Mouse (Mus musculus) forebrain, embryonic 11.5 days (tissue): ENCODE data around the gene Cbx8. TPM values are rescaled to one million over a fixed set of nuclear protein-coding genes. Genes with fewer than 3 reads are reported as not detected.

Source experiments
- ATAC-seq: fragments of 200-750 bp; cut with Nextera tagmentation; replicated peaks from 2 replicates; pipeline ENCODE4 v1.8.0; 2017; ENCODE audit warnings: moderate TSS enrichment; ENCODE audit not compliant: low FRiP score
- DNase-seq: peaks from one replicate; pipeline ENCODE4 v3.0.0-alpha.2; 2017; ENCODE audit warnings: low spot score
- H3K27ac ChIP-seq: fragments of 300-500 bp; sonication (generic); 2 replicates; pipeline ENCODE4 v1.5.1; 2014; ENCODE audit warnings: low read depth, low read length
- H3K27me3 ChIP-seq: fragments of 300-500 bp; sonication (generic); 2 replicates; pipeline ENCODE4 v1.6.1; 2014; ENCODE audit warnings: mild to moderate bottlenecking, low read length, mixed read lengths; ENCODE audit not compliant: control insufficient read depth, insufficient read depth
- H3K36me3 ChIP-seq: fragments of 300-500 bp; sonication (generic); 2 replicates; pipeline ENCODE4 v1.6.1; 2014; ENCODE audit warnings: mild to moderate bottlenecking, low read length, moderate library complexity, mixed read lengths; ENCODE audit not compliant: control insufficient read depth, insufficient read depth
- H3K4me1 ChIP-seq: fragments of 300-500 bp; sonication (generic); replicated peaks from 2 replicates; pipeline ENCODE4 v1.6.1; 2014; ENCODE audit warnings: low read length, mixed read lengths; ENCODE audit not compliant: control insufficient read depth, insufficient read depth
- H3K4me2 ChIP-seq: fragments of 300-500 bp; sonication (generic); 2 replicates; pipeline ENCODE4 v1.6.1; 2014; ENCODE audit warnings: low read depth, mild to moderate bottlenecking, low read length, moderate library complexity, mixed read lengths; ENCODE audit not compliant: severe bottlenecking
- H3K4me3 ChIP-seq: fragments of 300-500 bp; sonication (generic); 2 replicates; pipeline ENCODE4 v1.5.1; 2014; ENCODE audit warnings: low read depth, low read length
- H3K9ac ChIP-seq: fragments of 300-500 bp; sonication (generic); 2 replicates; pipeline ENCODE4 v1.6.1; 2014; ENCODE audit warnings: low read length
- H3K9me3 ChIP-seq: fragments of 300-500 bp; sonication (generic); 2 replicates; pipeline ENCODE4 v1.6.1; 2016; ENCODE audit warnings: low read length, mixed read lengths; ENCODE audit not compliant: control insufficient read depth
- WGBS: fragments of 180-500 bp; shearing (Covaris S2); extraction: QIAGEN DNeasy Blood & Tissue Kit; methylation state at CpG from one replicate; pipeline ENCODE4 v1.1.7; 2014; 5-methylcytosine and 5-hydroxymethylcytosine counted together
- polyA plus RNA-seq: library from polyadenylated mRNA; unstranded; fragments of >200 nt; fragmentation: Nextera tagmentation; extraction: Ambion mirVana; gene quantifications from 2 replicates; pipeline ENCODE4 v1.2.1, GENCODE M21; 2014

The Cbx8 gene
- polyA plus RNA-seq, 1 experiment from 2014 or later, result 11.2 TPM

DNA sequence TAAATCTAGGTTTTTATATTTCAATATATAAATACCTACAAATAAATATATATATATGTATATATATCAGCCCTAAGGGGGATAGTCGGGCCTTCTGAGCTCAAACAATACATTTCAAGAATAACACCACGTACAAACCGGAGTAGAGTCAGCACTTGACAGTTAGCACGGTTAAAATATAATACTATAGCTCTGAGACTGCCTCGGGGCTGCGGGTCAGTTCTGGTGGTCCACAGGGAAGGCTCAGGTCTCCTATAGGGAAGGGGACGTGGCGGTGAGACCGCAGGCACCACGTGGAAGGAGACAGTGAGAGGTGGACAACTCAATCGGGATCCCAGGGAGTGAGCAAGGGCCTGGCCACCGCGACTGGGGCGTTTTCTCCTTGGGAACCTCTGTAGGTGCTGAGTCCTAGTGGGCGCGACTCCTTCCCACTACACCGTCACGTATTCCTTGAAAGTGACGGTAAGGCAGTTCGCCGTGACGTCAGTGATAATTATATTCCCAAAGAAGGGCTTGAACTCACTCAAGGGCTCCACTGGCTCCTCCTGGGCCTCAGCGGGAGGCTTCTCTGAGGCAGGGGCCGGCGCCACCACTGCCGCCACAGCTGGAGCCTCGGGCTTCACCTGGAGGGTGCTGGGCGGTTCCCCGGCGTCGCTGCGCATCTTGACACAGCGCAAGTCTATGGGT lies 39.8 kb upstream of the Cbx8 start:
- Histone ChIP-seq H3K36me3 (no peaks in the 10 kb centered on the region), H3K9me3 (no peaks in the 10 kb centered on the region), H3K27ac (no peak overlapping the region), H3K27me3 (peaks cover 46% of the 10 kb centered on the region), H3K4me2 (0 out of 2 replicates have a peak overlapping the region, but pooled peaks have one; percentile 11), H3K4me3 (peak overlapping the region; percentile 10; the same call in 1 of the 2 replicates), H3K4me1 (peaks cover 50% of the 10 kb centered on the region), H3K9ac (no peak overlapping the region)
- 10% methylated on average over 33 of the region's 33 CpGs for WGBS
- no peak for ATAC-seq
- DNase-seq, result peak; percentile 62

DNA sequence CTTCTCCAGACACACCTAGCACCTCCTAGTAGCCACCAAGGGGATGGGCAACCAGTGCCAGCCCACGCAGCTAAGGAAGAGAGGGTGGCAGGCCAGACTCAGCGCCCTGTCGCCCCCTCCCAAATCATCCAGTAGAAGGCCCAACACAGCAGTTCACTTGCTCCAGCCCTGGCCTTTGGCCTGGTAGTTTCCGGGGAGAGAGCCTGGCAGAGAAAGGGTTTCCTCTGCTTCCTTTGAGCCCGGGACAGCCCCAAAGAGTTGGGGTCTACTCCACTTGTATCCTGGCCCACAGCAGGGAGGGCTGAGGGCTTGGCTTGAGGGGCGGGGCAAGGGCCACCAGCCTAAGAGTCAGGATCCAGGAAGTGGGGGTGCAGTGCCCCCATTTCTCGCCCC lies 38.7 kb upstream of the Cbx8 start:
- no peaks in the 10 kb centered on the region for H3K9me3 ChIP-seq
- H3K4me1 ChIP-seq, result peaks cover 46% of the 10 kb centered on the region
- peaks cover 46% of the 10 kb centered on the region for H3K27me3 ChIP-seq
- ATAC-seq (no peak), DNase-seq (no peak)
- H3K9ac ChIP-seq, result peak overlapping the region; percentile 12; the same call in 1 of the 2 replicates
- peak overlapping the region; percentile 37 for H3K4me2 ChIP-seq
- H3K4me3 ChIP-seq, result peak overlapping the region; percentile 2; the same call in 1 of the 2 replicates
- no peaks in the 10 kb centered on the region for H3K36me3 ChIP-seq
- WGBS, result 15% methylated on average over 7 of the region's 7 CpGs
- no peak overlapping the region; the same call in 1 of the 2 replicates for H3K27ac ChIP-seq

GRCm38 (mm10) chr11:119078691-119079444 lies 38.1 kb upstream of the Cbx8 start:
- ATAC-seq (peak; percentile 74), DNase-seq (peak; percentile 84)
- H3K27me3 ChIP-seq, result peaks cover 44% of the 10 kb centered on the region
- H3K4me2 ChIP-seq, result peak overlapping the region; percentile 37
- H3K36me3 ChIP-seq, result no peaks in the 10 kb centered on the region
- H3K4me3 ChIP-seq, result peak overlapping the region; percentile 2; the same call in 1 of the 2 replicates
- peak overlapping the region; percentile 54 for H3K27ac ChIP-seq
- H3K4me1 ChIP-seq, result peaks cover 40% of the 10 kb centered on the region
- H3K9ac ChIP-seq, result peak overlapping the region; percentile 12; the same call in 1 of the 2 replicates
- no peaks in the 10 kb centered on the region for H3K9me3 ChIP-seq
- 2% methylated on average over 22 of the region's 27 CpGs for WGBS

DNA sequence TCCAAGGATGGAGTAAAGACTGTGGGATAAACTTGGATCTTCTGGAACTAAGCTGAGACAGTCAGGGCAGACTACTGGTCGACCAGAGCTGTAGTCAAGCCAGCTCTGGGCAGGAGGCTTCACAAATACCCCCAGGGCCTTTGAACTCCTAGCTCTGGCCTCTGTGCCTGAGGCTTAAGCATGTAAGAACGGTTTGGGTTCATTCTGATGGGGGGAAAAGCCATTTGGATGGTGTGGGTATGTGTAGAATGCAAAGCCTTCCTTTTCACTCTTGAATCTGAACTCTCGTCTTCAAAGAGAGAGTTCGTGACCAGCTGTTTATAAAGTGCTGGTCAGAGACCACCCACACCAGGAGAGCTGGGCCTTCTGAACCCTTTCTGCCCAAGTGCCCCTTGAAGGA lies 37.0 kb upstream of the Cbx8 start:
- no peak overlapping the region for H3K27ac ChIP-seq
- H3K4me2 ChIP-seq, result no peak overlapping the region
- ATAC-seq (no peak), DNase-seq (no peak)
- H3K9ac ChIP-seq, result no peak overlapping the region
- peaks cover 29% of the 10 kb centered on the region for H3K4me1 ChIP-seq
- no peaks in the 10 kb centered on the region for H3K9me3 ChIP-seq
- no peaks in the 10 kb centered on the region for H3K36me3 ChIP-seq
- peaks cover 33% of the 10 kb centered on the region for H3K27me3 ChIP-seq
- H3K4me3 ChIP-seq, result no peak overlapping the region
- 75% methylated on average over 4 of the region's 4 CpGs for WGBS

- H3K27me3 ChIP-seq, result peaks cover 13% of the 10 kb centered on the region
- ATAC-seq, result no peak
- 89% methylated on average over 5 of the region's 5 CpGs for WGBS
- H3K27ac ChIP-seq, result no peak overlapping the region
- H3K9me3 ChIP-seq, result no peaks in the 10 kb centered on the region
- H3K4me3 ChIP-seq, result no peak overlapping the region
- no peak overlapping the region for H3K4me2 ChIP-seq
- H3K9ac ChIP-seq, result no peak overlapping the region
- no peak for DNase-seq
- no peaks in the 10 kb centered on the region for H3K36me3 ChIP-seq
- peaks cover 16% of the 10 kb centered on the region for H3K4me1 ChIP-seq
Observed at GRCm38 (mm10) chr11:119075805-119076204, 35.0 kb upstream of the Cbx8 start.

DNA sequence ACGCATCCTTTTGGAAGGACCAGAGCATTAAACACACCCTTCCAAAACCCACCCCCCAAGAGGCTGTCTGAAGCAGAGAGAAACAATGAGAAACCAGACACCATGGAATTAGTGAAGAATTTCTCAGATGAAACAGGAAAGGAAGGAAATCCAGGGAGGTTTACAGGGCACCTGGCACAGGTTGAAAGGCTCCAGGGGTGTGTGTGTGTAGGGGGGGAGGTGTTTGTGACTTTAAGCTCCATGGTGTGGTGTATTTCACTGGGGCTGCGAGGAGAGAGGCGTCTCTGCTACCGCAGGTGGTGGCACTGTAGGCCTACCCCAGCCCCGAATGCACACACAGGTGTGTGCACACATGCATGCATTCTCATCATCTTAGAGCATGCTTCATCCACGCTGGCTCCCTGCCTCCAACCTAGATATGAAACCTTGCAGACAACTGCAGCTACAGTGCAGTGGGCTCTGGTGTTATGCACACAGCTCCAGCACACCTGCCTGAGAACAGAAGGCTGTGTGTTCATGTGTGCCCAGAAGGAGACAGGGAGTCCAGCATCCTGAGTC lies 33.2 kb upstream of the Cbx8 start:
- Histone ChIP-seq H3K9ac (no peak overlapping the region), H3K9me3 (no peaks in the 10 kb centered on the region), H3K27me3 (no peaks in the 10 kb centered on the region), H3K27ac (no peak overlapping the region), H3K4me2 (no peak overlapping the region), H3K36me3 (no peaks in the 10 kb centered on the region), H3K4me3 (no peak overlapping the region), H3K4me1 (peaks cover 6% of the 10 kb centered on the region; the same call in 1 of the 2 replicates)
- DNase-seq (no peak), ATAC-seq (no peak)
- WGBS, result 67% methylated on average over 6 of the region's 6 CpGs

- Histone ChIP-seq H3K9ac (no peak overlapping the region), H3K4me3 (no peak overlapping the region), H3K4me2 (no peak overlapping the region), H3K9me3 (no peaks in the 10 kb centered on the region), H3K4me1 (no peaks in the 10 kb centered on the region), H3K27me3 (no peaks in the 10 kb centered on the region), H3K27ac (no peak overlapping the region), H3K36me3 (no peaks in the 10 kb centered on the region)
- DNase-seq (no peak), ATAC-seq (no peak)
- 74% methylated on average over 6 of the region's 6 CpGs for whole genome bisulfite sequencing
Observed at GRCm38 (mm10) chr11:119072986-119073385, 32.2 kb upstream of the Cbx8 start.

DNA sequence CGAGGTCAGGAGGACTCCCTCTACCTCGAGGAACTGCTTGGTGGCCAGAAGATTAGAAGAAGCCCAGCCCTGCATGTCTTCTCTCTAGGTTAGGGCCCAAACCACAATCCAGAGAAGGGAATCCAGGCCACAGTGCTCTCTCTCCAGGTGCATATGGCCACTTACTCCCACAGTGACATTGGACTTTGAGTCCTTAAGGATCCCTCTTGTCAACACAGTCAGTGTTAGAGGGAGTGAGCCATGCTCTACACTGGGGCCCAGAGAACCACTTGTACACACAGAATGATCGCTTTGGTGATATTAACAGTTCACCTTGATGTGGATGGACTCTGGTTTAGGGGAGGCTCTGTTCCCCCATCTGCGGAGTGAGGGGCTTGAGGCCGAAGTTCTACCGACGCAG lies 31.5 kb upstream of the Cbx8 start:
- ATAC-seq, result no peak
- H3K9me3 ChIP-seq, result no peaks in the 10 kb centered on the region
- no peak overlapping the region for H3K27ac ChIP-seq
- no peaks in the 10 kb centered on the region for H3K4me1 ChIP-seq
- no peak overlapping the region for H3K9ac ChIP-seq
- H3K27me3 ChIP-seq, result no peaks in the 10 kb centered on the region; the same call in 1 of the 2 replicates
- WGBS, result 84% methylated on average over 7 of the region's 7 CpGs
- no peak overlapping the region for H3K4me3 ChIP-seq
- H3K4me2 ChIP-seq, result no peak overlapping the region
- no peak for DNase-seq
- H3K36me3 ChIP-seq, result no peaks in the 10 kb centered on the region
